Mouse (Mus musculus): ENCODE results near the gene Yif1b.

Gene Yif1b

DNA sequence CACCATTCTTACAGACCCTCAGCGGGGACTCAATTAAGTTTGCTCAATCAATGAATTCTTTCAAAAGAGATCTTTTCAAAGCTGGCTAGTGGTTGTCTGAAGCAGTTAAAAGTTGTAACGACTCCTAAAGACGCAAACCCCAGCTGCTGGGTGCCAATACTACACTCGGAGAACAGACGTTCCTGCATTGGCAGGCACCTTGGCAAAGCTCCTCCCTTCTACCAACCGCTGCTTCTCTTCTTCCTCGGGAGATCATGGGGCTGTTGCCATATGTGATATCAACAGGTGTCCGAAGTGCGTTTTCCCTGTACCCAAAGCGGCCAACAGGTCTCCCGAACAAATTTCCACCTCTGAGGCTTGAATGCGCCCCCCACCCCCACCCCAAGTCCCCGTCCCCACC, 42.7 kb downstream of the Yif1b start:
- DNase-seq (ENCODE audit: low read depth, low spot score) = no peak

DNA sequence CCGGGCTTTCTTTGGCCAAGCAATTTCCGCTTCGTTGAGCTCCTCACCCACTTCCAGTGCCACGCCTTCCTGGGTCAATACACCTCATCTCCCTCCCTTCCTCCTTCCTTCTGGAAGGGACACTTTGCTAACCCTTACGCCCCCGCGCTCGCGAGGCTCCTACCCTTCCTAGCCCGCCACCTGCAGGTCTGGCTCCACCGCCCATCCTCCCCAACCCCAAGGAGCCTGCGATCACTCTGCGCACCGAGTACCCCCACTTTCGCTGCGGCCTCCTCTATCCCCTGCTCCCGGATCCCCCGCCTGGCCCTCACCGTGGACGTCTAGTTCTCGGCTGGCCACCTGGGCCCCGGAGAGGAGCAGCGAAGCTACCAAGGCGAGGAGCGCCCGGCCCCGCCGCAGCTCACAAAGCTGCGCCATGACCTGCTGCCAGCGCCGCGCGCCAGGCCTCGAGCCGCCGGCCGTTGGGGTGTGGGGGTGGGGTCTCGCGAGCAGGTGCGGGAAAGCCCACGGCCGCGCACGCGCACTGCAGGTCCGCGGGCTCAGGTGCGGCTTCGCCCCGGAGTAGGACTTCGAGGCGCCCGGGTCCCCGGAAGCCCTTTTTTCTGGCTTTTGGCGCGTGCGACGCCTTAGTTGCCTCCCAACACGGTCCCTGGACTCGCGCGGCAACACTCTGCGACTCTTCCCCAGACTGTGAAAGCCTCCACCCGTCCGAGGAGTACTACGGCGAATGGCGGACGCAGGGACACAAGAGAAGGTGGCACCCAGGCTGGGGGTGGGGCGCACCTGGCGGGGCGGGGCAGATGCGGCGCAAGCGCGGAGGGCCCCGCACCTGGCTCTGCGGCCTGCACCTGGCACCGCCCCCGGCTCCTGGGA, 43.3 kb downstream of the Yif1b start, which contains the start of gene Spint2:
TSS of gene Spint2 (minus strand) at position 712 of the 873 bp plus-strand sequence.
- peak; percentile 89 for DNase-seq (ENCODE audit: low read depth, low spot score)

GRCm38 (mm10) chr7:29282074-29282554, 44.0 kb downstream of the Yif1b start:
- DNase-seq (ENCODE audit: low read depth, low spot score) = no peak

DNA sequence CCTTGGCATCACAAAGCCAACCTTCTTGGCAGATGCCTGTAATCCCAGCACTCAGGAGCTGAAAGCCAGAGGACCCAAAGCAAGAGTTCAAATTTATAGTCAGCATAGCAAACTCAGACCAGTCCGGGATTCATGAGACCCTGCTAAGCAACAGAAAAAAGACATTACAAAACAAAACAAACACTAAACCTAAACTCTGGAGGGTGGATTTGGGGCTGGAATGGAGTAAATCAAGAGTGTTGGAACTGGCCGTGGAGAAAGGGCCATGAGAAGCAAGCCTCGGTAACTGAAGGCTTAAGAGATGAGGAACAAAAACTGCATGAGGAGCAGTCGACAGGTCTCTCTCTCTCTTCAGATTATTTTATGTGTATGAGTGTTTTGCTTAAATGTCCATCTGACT, 45.7 kb downstream of the Yif1b start:
- DNase-seq (ENCODE audit: low read depth, low spot score) = no peak

GRCm38 (mm10) chr7:29284523-29284922, 46.4 kb downstream of the Yif1b start:
- no peak for DNase-seq (ENCODE audit: low read depth, low spot score)

DNA sequence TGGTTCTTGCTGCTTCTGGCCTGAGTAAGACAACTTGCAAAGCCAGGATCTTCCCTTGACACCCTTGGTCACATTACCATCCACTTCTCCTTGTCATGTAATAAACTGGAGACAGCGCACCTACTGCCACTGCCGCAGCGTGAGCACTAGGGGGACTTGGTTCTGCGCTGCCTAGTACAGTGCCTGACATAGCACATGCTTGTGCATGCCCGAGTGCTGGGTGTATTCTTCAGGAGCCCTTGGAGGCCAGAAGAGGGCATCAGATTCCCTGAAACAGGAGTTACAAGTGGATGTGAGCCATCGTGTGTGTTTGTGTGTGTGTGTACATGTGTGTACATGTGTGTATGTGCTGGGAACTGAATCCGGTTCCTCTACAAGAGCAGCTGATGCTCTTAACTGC, 49.4 kb downstream of the Yif1b start:
- DNase-seq (ENCODE audit: low read depth, low spot score) = peak; percentile 80

- DNase-seq (ENCODE audit: low read depth, low spot score) = peak; percentile 22
These were observed 50.0 kb downstream of the Yif1b start for GRCm38 (mm10) chr7:29288079-29288478.

DNA sequence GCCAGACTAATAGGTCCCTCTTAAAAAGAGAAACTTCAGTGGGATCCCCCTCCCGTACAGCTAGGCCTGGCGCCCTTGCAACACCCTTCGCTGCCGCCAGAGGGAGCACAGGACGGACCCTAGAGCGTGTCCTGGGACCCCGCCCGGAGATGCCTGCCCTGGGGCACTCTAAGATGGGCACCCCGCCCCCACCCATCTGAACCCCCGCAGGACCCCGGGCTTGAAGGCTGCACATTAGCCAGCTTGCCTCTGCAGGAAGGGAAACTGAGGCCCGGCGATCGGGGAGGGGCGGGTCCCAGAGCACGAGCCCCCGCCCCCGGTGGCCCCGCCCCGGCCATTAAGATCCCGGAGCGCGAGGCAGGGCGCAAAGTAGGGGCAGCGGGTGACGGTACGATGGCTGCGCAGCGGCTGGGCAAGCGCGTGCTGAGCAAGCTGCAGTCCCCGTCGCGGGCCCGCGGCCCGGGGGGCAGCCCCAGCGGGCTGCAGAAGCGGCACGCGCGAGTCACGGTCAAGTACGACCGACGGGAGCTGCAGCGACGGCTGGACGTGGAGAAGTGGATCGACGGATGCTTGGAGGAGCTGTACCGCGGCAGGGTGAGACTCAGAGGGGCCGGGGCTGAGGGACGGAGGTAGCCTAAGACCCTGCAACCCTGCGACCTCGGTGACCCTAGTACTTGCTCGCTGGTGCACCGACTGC, 51.0 kb downstream of the Yif1b start, which contains the start of gene Ppp1r14a:
TSS of gene Ppp1r14a (plus strand) at position 367 of the 697 bp plus-strand sequence.
- peak; percentile 75 for DNase-seq (ENCODE audit: low read depth, low spot score)

DNA sequence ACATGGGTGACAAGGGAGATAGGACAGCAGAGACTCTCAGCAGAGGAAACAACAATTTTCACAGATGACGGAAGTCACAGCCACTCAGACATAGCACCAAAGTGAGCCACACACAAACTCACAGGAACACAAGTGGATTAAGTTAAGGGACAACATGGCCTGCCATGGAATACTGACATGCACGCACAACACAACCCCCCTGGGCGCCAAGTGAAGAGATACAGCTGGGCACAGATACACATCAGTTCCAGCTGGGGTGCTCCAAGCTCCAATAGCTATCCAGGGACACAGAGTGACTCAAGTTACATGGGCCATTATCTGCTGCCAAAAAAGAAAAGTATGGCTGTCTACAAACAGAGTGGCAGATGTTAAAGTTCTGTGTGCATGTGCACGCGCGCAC, 51.7 kb downstream of the Yif1b start:
- DNase-seq (ENCODE audit: low read depth, low spot score) = no peak

GRCm38 (mm10) chr7:29290691-29291485, 52.8 kb downstream of the Yif1b start:
- peak; percentile 24 for DNase-seq (ENCODE audit: low read depth, low spot score)

- DNase-seq (ENCODE audit: low read depth, low spot score) = no peak
These were observed 53.7 kb downstream of the Yif1b start for GRCm38 (mm10) chr7:29291616-29292457.

DNA sequence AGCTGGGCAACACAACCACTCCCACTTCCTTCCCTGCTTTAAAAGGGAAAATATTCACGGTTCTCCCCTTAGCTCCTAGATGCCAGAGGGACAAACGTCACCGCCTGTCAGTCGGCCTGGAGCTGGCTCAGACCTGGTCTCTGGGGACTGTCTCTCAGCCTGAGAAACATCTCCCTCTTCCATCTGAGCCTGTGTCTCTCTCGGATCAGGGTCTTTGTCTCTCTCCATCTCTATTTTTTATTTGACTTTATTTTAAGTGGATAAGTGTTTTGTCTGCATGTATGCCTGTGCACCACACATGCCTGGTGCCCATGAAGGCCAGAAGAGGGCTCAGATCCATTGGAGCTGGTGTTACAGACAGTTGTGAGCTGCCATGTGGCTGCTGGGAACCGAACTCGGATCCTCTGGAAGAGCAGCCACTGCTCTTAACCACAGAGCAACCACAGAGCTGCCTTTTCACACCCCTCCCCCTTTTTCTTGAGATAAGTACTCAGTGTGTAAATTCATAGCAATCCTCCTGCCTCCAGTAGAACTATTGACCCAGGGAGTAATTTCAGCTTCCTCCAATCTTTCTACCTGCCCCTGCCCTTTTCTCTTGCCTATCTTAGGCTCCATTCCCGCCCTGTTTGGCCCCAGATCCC, 54.4 kb downstream of the Yif1b start:
- DNase-seq (ENCODE audit: low read depth, low spot score) = peak; percentile 33

DNA sequence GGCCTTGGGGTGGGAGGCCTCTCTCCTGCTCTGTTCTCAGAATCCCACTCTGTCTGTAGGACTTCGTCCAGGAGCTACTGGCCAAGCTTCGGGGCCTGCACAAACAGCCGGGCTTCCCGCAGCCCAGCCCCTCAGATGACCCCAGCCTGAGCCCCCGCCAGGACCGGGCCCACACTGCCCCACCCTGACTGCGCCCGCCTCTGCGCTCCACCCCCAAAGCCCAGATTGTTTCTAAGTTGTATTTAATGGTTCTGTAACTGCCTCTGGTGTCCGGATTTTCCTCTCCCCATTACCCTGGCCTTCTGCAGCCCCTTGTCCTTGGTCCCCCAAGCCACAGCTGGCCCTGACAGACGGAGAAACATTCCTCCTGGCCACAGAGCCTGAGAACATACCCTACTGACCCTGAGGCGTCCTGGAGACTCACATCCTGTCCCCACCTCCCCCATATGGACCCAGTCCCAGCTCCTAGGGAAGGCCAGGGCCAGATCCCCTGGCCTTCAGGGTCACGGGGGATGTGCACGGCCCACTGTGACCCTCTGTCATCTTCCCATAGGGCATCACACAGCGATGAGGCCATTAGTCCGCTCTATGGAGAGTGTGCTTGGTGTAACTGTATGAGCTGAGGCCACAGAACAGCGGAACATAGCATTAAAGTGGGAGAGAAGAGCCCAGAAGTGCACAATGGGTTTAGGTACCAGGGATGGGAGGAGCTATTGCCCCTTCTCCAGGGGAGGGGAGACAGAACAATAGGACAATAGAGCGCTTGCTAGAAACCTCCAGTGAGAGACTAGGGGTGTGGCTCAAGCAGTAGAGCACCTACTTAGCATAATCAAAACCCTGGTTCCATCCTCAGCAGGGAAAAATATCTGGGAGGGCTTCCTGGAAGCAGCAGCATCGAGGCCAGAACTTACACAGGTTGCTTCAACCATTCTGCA, 55.3 kb downstream of the Yif1b start:
- peak; percentile 96 for DNase-seq (ENCODE audit: low read depth, low spot score)

DNA sequence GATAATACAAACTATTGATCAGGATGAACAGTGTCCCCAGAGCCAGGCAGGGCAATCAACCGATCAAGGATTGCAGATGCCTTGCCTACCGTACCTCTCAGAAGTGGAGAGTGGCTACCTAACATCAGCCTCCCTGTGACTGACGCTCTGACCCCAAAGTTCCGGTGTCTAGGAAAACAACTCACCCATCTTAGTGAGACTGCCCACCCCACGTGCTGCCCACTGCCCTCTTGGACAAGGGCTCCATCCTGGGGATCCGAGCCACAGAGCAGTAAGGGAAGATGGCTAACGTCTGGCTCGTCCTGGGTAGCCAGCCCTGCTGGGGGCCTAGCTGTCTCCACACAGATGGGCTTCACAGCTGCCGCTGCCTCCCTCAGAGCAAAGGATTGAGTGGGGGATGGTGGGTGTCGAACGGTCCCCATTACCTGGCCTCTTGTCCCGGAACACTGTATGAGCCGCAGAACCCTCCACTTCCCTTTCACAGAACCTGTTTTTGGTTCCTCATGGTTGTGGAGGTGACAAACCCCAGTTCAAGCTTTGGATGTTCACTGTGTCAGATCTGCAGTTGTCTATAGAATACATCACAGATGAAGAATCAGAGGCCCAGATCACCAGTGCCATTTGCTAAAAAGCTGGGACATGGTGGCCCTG, 56.1 kb downstream of the Yif1b start:
- DNase-seq (ENCODE audit: low read depth, low spot score) = no peak

GRCm38 (mm10) chr7:29295861-29296647, 57.9 kb downstream of the Yif1b start:
- peak; percentile 18 for DNase-seq (ENCODE audit: low read depth, low spot score)

DNA sequence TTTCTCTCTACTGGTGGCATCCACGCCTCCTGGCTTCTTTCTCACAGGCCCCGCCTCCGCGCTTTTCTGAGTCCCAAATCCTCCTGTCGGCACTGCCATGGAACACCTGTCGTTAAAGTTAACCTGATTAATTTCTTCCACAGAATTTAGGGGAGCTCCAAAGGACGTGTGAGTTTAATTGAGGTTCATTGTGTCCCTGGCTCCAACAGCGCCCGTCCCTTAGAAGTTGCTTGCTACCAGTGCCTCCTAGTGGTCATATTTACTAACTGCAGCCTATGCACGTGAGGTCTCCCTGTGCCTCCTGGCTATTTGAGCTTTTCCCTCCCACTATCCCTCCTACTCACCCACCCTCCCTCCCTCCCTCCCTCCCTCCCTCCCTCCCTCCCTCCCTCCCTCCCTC, 58.9 kb downstream of the Yif1b start:
- DNase-seq (ENCODE audit: low read depth, low spot score) = peak; percentile 91

Data from ES-CJ7 (cell line).